Mouse (Mus musculus) G1E (cell line): ENCODE measurements around the gene Dnajc19. TPM values are rescaled to one million over a fixed set of nuclear protein-coding genes. Genes with fewer than 3 reads are reported as not detected.
A peak's percentile ranks its signal among the peaks of the same experiment; 100 is the strongest.

ENCODE experiments used
- ATAC-seq: 2 replicates; pipeline ENCODE4 v1.8.0; 2016; ENCODE audit warnings: mild to moderate bottlenecking; ENCODE audit not compliant: insufficient number of reproducible peaks, poor library complexity, low FRiP score, severe bottlenecking; ENCODE audit errors: extremely low read depth
- DNase-seq: peaks from one replicate; pipeline ENCODE4 v3.0.0; 2012; ENCODE audit warnings: low spot score
- H3K27me3 ChIP-seq: 2 replicates; pipeline ENCODE4 v1.6.1; 2012; ENCODE audit warnings: mild to moderate bottlenecking, low read length, inconsistent platforms; ENCODE audit not compliant: insufficient read depth
- H3K36me3 ChIP-seq: replicated peaks from 2 replicates; pipeline ENCODE3; 2012; ENCODE audit warnings: mild to moderate bottlenecking, inconsistent platforms
- H3K4me1 ChIP-seq: 2 replicates; pipeline ENCODE4 v1.6.1; 2012; ENCODE audit warnings: low read depth, low read length, inconsistent platforms, mixed read lengths; ENCODE audit not compliant: insufficient read depth
- H3K4me3 ChIP-seq: 2 replicates; pipeline ENCODE4 v1.5.1; 2012; ENCODE audit warnings: low read depth, mild to moderate bottlenecking, inconsistent platforms, low read length, moderate library complexity, mixed read lengths
- H3K9me3 ChIP-seq: replicated peaks from 2 replicates; pipeline ENCODE4 v1.6.1; 2012; ENCODE audit warnings: inconsistent platforms
- CTCF ChIP-seq: IDR thresholded peaks from 2 replicates; pipeline ENCODE4 v1.5.1; 2012; ENCODE audit warnings: low read depth, low read length, inconsistent platforms, mixed read lengths
- GATA1 ChIP-seq: IDR thresholded peaks from 2 replicates; pipeline ENCODE4 v1.6.1; 2012; ENCODE audit warnings: borderline replicate concordance, low read length, inconsistent platforms, mixed read lengths
- GATA2 ChIP-seq: IDR thresholded peaks from 2 replicates; pipeline ENCODE4 v1.6.1; 2012; ENCODE audit warnings: low read depth, low read length, inconsistent platforms, borderline replicate concordance
- POLR2AphosphoS5 ChIP-seq: IDR thresholded peaks from 2 replicates; pipeline ENCODE4 v1.6.1; 2012; ENCODE audit warnings: low read depth, low read length, inconsistent platforms; ENCODE audit not compliant: insufficient replicate concordance
- TAL1 ChIP-seq: conservative IDR thresholded peaks from 2 replicates; pipeline ENCODE4 v1.6.1; 2012; ENCODE audit warnings: low read depth, low read length, inconsistent platforms, mixed read lengths
- polyA plus RNA-seq: library from polyadenylated mRNA; stranded (reverse); fragments of >175 nt; gene quantifications from 2 replicates; pipeline ENCODE4 v1.2.3, GENCODE M21; 2012
- total RNA-seq, 2 experiments: library from RNA; stranded (forward) in 1 of 2; stranded (reverse) in 1 of 2; fragments of 200-1000 nt in 1 of 2; fragments of >200 nt in 1 of 2; fragmentation: Nextera tagmentation in 1 of 2; gene quantifications; 2 replicates each; pipeline ENCODE4 v1.2.3; 2014 to 2017

Dnajc19 gene
- total and polyA plus RNA-seq, 3 experiments: 52.6 to 206 (median 142) TPM

GRCm38 (mm10) chr3:34034803-34035202, 46.3 kb downstream of the Dnajc19 start:
- H3K4me3 ChIP-seq: no peak overlapping the region
- DNase-seq: no peak
- no peaks in the 10 kb centered on the region for H3K27me3 ChIP-seq
- peaks cover 14% of the 10 kb centered on the region for H3K36me3 ChIP-seq
- no peak for TF ChIP-seq GATA1
- peaks cover 65% of the 10 kb centered on the region for H3K4me1 ChIP-seq
- no peak for ATAC-seq
- H3K9me3 ChIP-seq: no peaks in the 10 kb centered on the region

DNA sequence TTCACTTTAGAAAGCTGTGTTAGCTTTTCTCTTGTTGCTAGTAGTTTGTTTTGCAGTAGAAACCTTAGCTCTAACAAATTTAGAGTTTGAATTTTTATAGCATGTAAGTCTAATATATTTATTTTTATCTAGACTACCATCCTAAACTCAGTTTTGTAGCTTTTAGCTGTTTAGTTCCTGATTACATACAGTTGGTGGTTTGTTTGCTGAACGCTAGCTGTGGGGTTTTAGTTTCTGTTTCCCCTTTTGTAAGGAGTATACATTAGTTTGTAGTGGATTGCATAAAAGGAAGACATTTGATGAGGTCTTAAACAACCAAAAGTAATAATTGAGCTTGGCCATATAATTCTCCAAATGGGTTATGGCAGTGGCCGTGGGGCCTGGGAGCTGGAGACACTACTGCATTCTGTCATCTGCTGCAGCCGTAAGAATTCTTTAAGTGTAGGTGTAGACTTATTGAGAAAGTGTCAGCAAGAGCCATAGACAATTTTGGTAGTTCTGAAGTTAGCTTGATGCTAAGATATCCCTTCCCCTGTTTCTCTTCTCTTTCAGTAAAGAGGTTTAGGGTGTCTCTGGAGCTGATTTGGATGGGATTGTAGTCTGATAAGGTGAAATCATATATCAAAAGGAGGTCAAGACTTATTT, 47.3 kb downstream of the Dnajc19 start:
- H3K36me3 ChIP-seq: peaks cover 9% of the 10 kb centered on the region

DNA sequence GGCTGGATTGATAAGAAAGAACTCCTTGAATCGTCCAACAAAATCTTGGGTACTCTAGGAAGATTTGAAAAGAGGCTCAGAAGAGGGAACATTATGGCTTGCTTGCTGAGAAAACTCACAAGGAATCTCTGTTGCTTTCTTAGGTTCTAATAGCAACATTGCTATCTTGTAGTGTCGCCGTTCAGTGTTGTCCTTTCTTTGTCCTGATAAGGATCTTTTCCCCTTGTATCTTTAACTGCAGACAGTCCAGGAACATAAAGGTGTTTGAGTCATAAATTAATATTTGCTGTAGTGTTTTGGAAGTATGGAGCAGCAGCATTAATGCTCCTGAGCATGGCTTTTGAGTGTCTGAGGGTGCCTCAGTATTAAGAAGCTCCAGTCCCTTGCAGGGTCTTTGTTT, 50.5 kb downstream of the Dnajc19 start:
- TF ChIP-seq GATA2 (no peak), TAL1 (peak; percentile 63)
- no peaks in the 10 kb centered on the region for H3K9me3 ChIP-seq
- no peaks in the 10 kb centered on the region for H3K27me3 ChIP-seq
- DNase-seq (no peak), ATAC-seq (peak; percentile 74)
- peaks cover 58% of the 10 kb centered on the region for H3K4me1 ChIP-seq
- H3K4me3 ChIP-seq: no peak overlapping the region
- H3K36me3 ChIP-seq: peaks cover 6% of the 10 kb centered on the region

More for the DNA sequence above, 47.3 kb downstream of the Dnajc19 start:
- H3K4me3 ChIP-seq: no peak overlapping the region; the same call in 1 of the 2 replicates
- H3K4me1 ChIP-seq: peaks cover 68% of the 10 kb centered on the region
- H3K27me3 ChIP-seq: no peaks in the 10 kb centered on the region
- H3K9me3 ChIP-seq: no peaks in the 10 kb centered on the region
- DNase-seq (no peak), ATAC-seq (no peak)
- TF ChIP-seq GATA2 (no peak), POLR2AphosphoS5 (no peak), CTCF (no peak), GATA1 (no peak)

DNA sequence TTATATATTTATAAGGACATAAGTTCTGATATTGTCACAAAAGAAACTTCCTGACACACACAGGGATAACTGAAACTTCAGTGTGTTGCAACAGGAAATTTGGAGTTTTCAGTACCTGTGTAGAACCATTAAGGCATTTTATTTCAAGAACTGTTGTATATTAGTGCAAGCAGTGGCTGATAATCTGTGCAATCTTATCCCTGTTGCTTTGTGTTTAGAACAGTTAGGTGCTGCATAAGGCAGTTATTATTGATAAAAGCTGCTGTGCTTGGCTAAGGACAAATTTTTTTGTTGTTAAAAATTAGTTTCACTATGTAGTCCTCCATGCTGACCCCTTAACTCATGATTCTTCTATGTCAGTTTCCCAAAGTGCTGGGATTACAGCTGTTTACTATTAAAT, 52.2 kb downstream of the Dnajc19 start:
- no peak for ATAC-seq
- DNase-seq: no peak
- TF ChIP-seq CTCF: no peak
- TF ChIP-seq GATA2: no peak
- no peak for TF ChIP-seq POLR2AphosphoS5
- TF ChIP-seq GATA1: no peak
- TF ChIP-seq TAL1: no peak
- Histone ChIP-seq H3K9me3 (no peaks in the 10 kb centered on the region), H3K4me1 (peaks cover 56% of the 10 kb centered on the region), H3K27me3 (no peaks in the 10 kb centered on the region), H3K36me3 (peaks cover 15% of the 10 kb centered on the region), H3K4me3 (no peak overlapping the region)

DNA sequence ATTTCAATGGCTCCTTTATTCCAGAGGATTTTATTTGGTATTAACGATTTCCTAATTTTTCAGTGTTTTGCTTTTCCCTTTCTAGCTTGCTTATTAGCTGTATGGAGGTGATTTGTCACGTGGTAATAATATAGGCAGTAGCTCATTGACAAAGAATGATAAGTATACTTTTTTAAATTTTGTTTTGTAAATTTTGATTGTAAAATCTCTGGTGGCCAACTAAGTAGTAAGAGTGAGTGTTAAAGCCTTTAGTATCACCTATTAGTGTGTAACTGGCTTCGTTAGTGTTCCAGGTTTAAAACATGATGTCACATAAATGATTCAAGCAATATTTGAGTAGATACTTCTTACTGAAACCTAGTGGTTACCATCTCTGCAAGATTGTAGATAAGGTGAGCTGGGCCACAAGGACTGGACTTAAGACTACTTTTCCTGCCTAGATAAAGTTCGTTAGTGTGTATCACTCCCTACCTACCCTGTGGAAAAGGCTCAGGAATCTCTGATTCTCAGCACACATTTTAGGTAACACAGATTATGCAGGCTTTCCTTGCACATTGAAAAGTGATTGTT, 59.8 kb downstream of the Dnajc19 start:
- DNase-seq (no peak), ATAC-seq (no peak; the same call in 1 of the 2 replicates)
- peaks cover 17% of the 10 kb centered on the region for H3K36me3 ChIP-seq
- peaks cover 48% of the 10 kb centered on the region for H3K4me1 ChIP-seq
- H3K27me3 ChIP-seq: no peaks in the 10 kb centered on the region
- TF ChIP-seq GATA2 (no peak), GATA1 (no peak), POLR2AphosphoS5 (no peak), TAL1 (no peak), CTCF (no peak)
- H3K9me3 ChIP-seq: no peaks in the 10 kb centered on the region
- H3K4me3 ChIP-seq: peak overlapping the region; percentile 93

DNA sequence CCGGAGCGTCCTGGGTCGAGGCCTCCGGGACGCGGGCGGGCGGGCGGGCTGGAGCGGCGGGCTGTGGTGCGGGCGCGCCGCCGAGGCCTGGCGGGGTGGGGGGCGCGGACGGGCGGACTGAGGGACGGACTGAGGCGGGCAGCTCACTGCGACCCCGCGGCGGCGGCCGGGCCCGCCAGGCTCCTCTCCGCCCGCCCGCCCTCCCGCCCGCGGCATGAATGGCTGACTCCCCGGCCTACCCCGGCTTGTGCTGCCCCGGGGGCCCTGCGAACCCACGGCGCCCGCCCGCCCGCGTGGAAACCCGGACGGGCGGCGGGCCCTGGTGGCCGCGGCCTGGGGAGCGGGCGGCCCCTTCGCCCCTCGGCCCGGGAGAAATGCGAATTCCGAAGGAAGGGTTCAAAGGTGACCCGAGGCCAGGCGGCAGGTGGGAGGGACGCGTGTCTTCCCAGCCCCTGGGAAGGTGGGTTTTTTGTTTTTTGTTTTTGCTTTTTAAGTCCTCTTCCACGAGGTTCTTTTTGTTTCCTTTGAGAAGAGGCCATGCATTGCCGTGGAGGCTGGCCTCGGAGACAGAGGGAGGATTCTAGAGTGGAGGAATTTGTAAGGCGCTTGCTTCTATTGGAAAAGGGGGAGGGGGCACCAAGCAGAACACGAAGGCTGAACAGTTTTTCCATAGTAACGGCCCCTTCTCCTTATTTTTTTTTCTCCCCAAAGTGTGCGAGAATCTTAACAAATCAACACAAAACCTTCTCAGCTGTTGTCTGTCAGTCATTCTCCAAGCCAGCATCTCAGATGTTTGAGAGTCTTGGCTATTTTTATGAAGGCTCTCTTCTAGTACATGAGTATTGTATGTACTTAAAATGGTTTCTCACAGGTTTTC, 60.5 kb downstream of the Dnajc19 start:
- Histone ChIP-seq H3K9me3 (no peaks in the 10 kb centered on the region), H3K36me3 (peaks cover 17% of the 10 kb centered on the region), H3K4me3 (peak overlapping the region; percentile 93), H3K27me3 (no peaks in the 10 kb centered on the region), H3K4me1 (peaks cover 46% of the 10 kb centered on the region)
- TF ChIP-seq GATA2 (no peak), TAL1 (no peak), GATA1 (no peak), POLR2AphosphoS5 (no peak), CTCF (no peak)
- DNase-seq: peak; percentile 35
- ATAC-seq: no peak
